Mouse (Mus musculus): ENCODE results near the gene Carns1. TPM values are rescaled to one million over a fixed set of nuclear protein-coding genes. Genes with fewer than 3 reads are reported as not detected.

Carns1 gene
- polyA plus RNA-seq, 1 experiment from 2014 or later = 0.90 TPM

- Histone ChIP-seq H3K27ac (ENCODE audit: low read depth) (peak within 1 kb of the TSS; percentile 74), H3K27me3 (ENCODE audit: insufficient read depth, low read length) (no peaks in the 10 kb centered on the region), H3K4me2 (ENCODE audit: low read depth, low read length) (no peak within 1 kb of the TSS), H3K9me3 (ENCODE audit: low read length) (no peaks in the 10 kb centered on the region), H3K4me1 (ENCODE audit: insufficient read depth) (peaks cover 24% of the 10 kb centered on the region), H3K4me3 (ENCODE audit: low read depth, low read length) (no peak within 1 kb of the TSS), H3K9ac (replicated peaks) (no peak within 1 kb of the TSS; the same call in 1 of the 2 replicates), H3K36me3 (replicated peaks; ENCODE audit: insufficient read depth, low read length) (no peaks in the 10 kb centered on the region)
- 47% methylated on average over 7 of the region's 7 CpGs for WGBS (ENCODE audit: insufficient replicate concordance)
- no peak for DNase-seq
- no peak for ATAC-seq
- TF ChIP-seq CTCF (IDR thresholded peaks at IDR 0.05; ENCODE audit: low read depth) = no peak
These were observed 31.5 kb downstream of the Carns1 start, which contains the start of gene Cabp4 for GRCm38 (mm10) chr19:4143759-4144268. Gene Cabp4, minus strand, starts transcription at chr19:4144033.

DNA sequence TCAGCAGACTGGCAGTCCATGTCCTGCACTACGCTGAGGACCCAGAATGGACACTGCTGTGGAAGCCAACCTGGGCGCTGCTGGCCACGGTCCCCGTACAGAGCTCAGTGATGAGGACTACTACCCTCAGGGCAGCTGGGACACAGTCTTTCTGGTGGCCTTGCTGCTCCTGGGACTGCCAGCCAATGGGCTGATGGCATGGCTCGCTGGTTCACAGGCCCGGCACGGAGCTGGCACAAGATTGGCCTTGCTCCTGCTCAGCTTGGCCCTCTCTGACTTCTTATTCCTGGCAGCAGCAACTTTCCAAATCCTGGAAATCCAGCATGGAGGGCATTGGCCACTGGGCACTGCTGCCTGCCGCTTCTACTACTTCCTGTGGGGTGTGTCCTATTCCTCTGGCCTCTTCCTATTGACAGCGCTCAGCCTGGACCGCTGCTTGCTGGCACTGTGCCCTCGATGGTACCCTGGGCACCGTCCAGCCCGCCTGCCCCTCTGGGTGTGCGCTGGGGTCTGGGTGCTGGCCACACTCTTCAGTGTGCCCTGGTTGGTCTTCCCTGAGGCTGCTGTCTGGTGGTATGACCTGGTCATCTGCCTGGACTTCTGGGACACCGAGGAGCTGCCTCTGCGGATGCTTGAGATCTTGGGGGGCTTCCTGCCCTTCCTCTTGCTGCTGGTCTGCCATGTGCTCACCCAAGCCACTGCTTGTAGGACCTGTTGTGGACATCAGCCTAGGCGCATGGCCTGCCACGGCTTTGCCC lies 32.7 kb downstream of the Carns1 start:
- no peak overlapping the region for H3K9ac ChIP-seq (replicated peaks)
- no peak overlapping the region for H3K27ac ChIP-seq (ENCODE audit: low read depth)
- H3K36me3 ChIP-seq (replicated peaks; ENCODE audit: insufficient read depth, low read length) = no peaks in the 10 kb centered on the region
- DNase-seq (no peak), ATAC-seq (no peak)
- no peaks in the 10 kb centered on the region for H3K9me3 ChIP-seq (ENCODE audit: low read length)
- TF ChIP-seq CTCF (IDR thresholded peaks at IDR 0.05; ENCODE audit: low read depth) = no peak
- no peak for TF ChIP-seq EP300 (IDR thresholded peaks at IDR 0.05; ENCODE audit: low read depth)
- H3K4me3 ChIP-seq (ENCODE audit: low read depth, low read length) = no peak overlapping the region
- no peak overlapping the region for H3K4me2 ChIP-seq (ENCODE audit: low read depth, low read length)
- no peaks in the 10 kb centered on the region for H3K27me3 ChIP-seq (ENCODE audit: insufficient read depth, low read length)
- 79% methylated on average over 18 of the region's 18 CpGs for WGBS (ENCODE audit: insufficient replicate concordance)
- peaks cover 20% of the 10 kb centered on the region for H3K4me1 ChIP-seq (ENCODE audit: insufficient read depth)

- Histone ChIP-seq H3K4me1 (ENCODE audit: insufficient read depth) (peaks cover 10% of the 10 kb centered on the region), H3K4me3 (ENCODE audit: low read depth, low read length) (no peak overlapping the region), H3K27ac (ENCODE audit: low read depth) (no peak overlapping the region), H3K4me2 (ENCODE audit: low read depth, low read length) (no peak overlapping the region), H3K27me3 (ENCODE audit: insufficient read depth, low read length) (no peaks in the 10 kb centered on the region), H3K36me3 (replicated peaks; ENCODE audit: insufficient read depth, low read length) (no peaks in the 10 kb centered on the region), H3K9me3 (ENCODE audit: low read length) (no peaks in the 10 kb centered on the region), H3K9ac (replicated peaks) (no peak overlapping the region)
- DNase-seq (no peak), ATAC-seq (no peak)
- no peak for TF ChIP-seq CTCF (IDR thresholded peaks at IDR 0.05; ENCODE audit: low read depth)
- WGBS (ENCODE audit: insufficient replicate concordance) = 66% methylated on average over 6 of the region's 6 CpGs
These were observed 35.1 kb downstream of the Carns1 start for GRCm38 (mm10) chr19:4140147-4140546.

DNA sequence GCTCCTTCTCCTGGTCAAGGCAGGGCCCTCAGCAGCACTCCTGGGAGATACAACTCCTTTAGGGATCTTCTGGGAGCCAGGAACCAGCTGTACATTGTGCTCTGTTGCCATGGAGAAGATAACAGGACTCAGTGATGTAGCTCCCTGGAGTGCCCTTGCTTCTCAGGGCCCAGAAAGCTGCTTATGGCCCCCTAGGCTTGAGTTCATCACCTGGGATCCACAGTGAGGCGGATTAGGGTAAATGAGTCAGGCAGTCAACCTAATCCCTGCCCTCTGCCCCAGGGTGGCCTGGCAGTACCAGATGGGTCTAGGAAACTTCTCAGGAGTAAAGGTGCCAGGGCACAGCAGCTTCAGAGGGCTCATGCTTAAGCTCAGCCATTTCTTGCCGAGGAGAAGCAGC lies 35.8 kb downstream of the Carns1 start, which contains the start of gene Gpr152:
Gpr152 (plus strand) TSS at position 342 of the 400 bp plus-strand sequence.
- TF ChIP-seq EP300 (IDR thresholded peaks at IDR 0.05; ENCODE audit: low read depth) = no peak
- Histone ChIP-seq H3K4me3 (ENCODE audit: low read depth, low read length) (no peak within 1 kb of the TSS), H3K36me3 (replicated peaks; ENCODE audit: insufficient read depth, low read length) (no peaks in the 10 kb centered on the region), H3K27me3 (ENCODE audit: insufficient read depth, low read length) (no peaks in the 10 kb centered on the region), H3K9me3 (ENCODE audit: low read length) (no peaks in the 10 kb centered on the region), H3K4me2 (ENCODE audit: low read depth, low read length) (no peak within 1 kb of the TSS), H3K4me1 (ENCODE audit: insufficient read depth) (peaks cover 9% of the 10 kb centered on the region), H3K9ac (replicated peaks) (no peak within 1 kb of the TSS), H3K27ac (ENCODE audit: low read depth) (no peak within 1 kb of the TSS)
- ATAC-seq (no peak), DNase-seq (no peak)
- 88% methylated on average over 2 of the region's 2 CpGs for WGBS (ENCODE audit: insufficient replicate concordance)

DNA sequence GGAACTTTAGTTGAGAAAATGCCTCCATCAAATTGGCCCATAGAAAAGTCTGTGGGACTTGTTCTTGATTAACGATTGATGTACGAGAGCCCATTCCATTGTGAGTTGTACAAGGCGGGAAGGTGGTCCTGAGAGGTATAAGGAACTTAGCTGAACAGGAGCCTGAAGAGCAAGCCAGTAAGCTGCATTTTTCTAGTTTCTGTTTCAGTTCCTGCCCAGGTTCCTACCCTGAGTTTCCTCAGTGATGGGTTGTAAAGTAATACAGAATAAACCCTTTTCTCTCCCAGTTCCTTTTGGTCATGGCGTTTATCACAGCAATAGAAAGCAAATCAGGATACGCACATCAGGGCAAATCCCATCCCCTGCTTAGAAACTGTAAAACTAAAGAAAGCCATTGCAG lies 37.4 kb downstream of the Carns1 start:
- Histone ChIP-seq H3K36me3 (replicated peaks; ENCODE audit: insufficient read depth, low read length) (peaks cover 2% of the 10 kb centered on the region; the same call in 1 of the 2 replicates), H3K9me3 (ENCODE audit: low read length) (no peaks in the 10 kb centered on the region), H3K4me3 (ENCODE audit: low read depth, low read length) (no peak overlapping the region), H3K9ac (replicated peaks) (no peak overlapping the region), H3K4me1 (ENCODE audit: insufficient read depth) (peaks cover 6% of the 10 kb centered on the region), H3K27me3 (ENCODE audit: insufficient read depth, low read length) (no peaks in the 10 kb centered on the region), H3K27ac (ENCODE audit: low read depth) (no peak overlapping the region), H3K4me2 (ENCODE audit: low read depth, low read length) (no peak overlapping the region)
- ATAC-seq (no peak), DNase-seq (no peak)
- WGBS (ENCODE audit: insufficient replicate concordance) = 65% methylated on average over 5 of the region's 5 CpGs
- no peak for TF ChIP-seq EP300 (IDR thresholded peaks at IDR 0.05; ENCODE audit: low read depth)
- TF ChIP-seq CTCF (IDR thresholded peaks at IDR 0.05; ENCODE audit: low read depth) = no peak

DNA sequence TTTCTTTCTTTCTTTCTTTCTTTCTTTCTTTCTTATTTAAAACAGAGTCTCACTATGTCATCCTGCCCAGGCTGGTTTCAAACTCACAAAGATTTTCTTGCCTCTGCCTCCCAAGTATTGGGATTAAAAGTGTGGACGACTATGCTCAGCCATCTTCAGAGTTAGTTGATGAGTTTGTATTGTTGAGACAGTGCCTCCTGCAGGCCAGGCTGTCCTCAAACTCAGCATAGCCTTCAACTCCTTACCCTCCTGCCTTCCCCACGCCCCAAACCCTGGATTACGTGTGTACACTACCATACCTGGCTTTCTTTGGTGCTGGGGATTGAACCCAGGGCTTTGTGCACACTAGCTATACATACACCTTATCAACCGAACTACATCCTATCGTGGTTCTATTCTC lies 38.8 kb downstream of the Carns1 start:
- whole genome bisulfite sequencing (ENCODE audit: insufficient replicate concordance) = 80% methylated on average over 5 of the region's 5 CpGs
- no peak for ATAC-seq

More for the DNA sequence above, 38.8 kb downstream of the Carns1 start:
- no peak for DNase-seq
- H3K4me2 ChIP-seq (ENCODE audit: low read depth, low read length) = no peak overlapping the region
- H3K9ac ChIP-seq (replicated peaks) = no peak overlapping the region
- no peaks in the 10 kb centered on the region for H3K9me3 ChIP-seq (ENCODE audit: low read length)
- H3K27me3 ChIP-seq (ENCODE audit: insufficient read depth, low read length) = no peaks in the 10 kb centered on the region
- no peak overlapping the region for H3K27ac ChIP-seq (ENCODE audit: low read depth)
- H3K4me3 ChIP-seq (ENCODE audit: low read depth, low read length) = no peak overlapping the region
- peaks cover 9% of the 10 kb centered on the region for H3K4me1 ChIP-seq (ENCODE audit: insufficient read depth)
- TF ChIP-seq EP300 (IDR thresholded peaks at IDR 0.05; ENCODE audit: low read depth) (no peak), CTCF (IDR thresholded peaks at IDR 0.05; ENCODE audit: low read depth) (peak; percentile 48)
- H3K36me3 ChIP-seq (replicated peaks; ENCODE audit: insufficient read depth, low read length) = peaks cover 16% of the 10 kb centered on the region
